Mouse (Mus musculus) midbrain, postnatal 0 days (tissue): ENCODE measurements around the gene Amotl2. TPM values are rescaled to one million over a fixed set of nuclear protein-coding genes. Genes with fewer than 3 reads are reported as not detected.

ENCODE experiments used
- ATAC-seq: fragments of 200-750 bp; cut with Nextera tagmentation; 2 replicates; pipeline ENCODE4 v1.8.0; 2017; ENCODE audit warnings: moderate number of reproducible peaks, mild to moderate bottlenecking, moderate TSS enrichment, moderate library complexity; ENCODE audit not compliant: low FRiP score
- DNase-seq: peaks from one replicate; pipeline ENCODE4 v3.0.0-alpha.2; 2015; ENCODE audit warnings: low spot score
- H3K27ac ChIP-seq: fragments of 300-500 bp; sonication (generic); 2 replicates; pipeline ENCODE4 v1.5.1; 2014; ENCODE audit warnings: low read depth, mild to moderate bottlenecking, low read length, mixed read lengths
- H3K27me3 ChIP-seq: fragments of 300-500 bp; sonication (generic); 2 replicates; pipeline ENCODE4 v1.6.1; 2014; ENCODE audit warnings: low read length, control low read depth, mixed read lengths; ENCODE audit not compliant: insufficient read depth
- H3K36me3 ChIP-seq: fragments of 300-500 bp; sonication (generic); 2 replicates; pipeline ENCODE4 v1.6.1; 2014; ENCODE audit warnings: low read length, control low read depth, mixed read lengths; ENCODE audit not compliant: insufficient read depth
- H3K4me1 ChIP-seq: fragments of 300-500 bp; sonication (generic); 2 replicates; pipeline ENCODE4 v1.6.1; 2014; ENCODE audit warnings: mild to moderate bottlenecking, control low read depth, antibody characterized with exemption, low read length, mixed read lengths; ENCODE audit not compliant: insufficient read depth
- H3K4me2 ChIP-seq: fragments of 300-500 bp; sonication (generic); 2 replicates; pipeline ENCODE4 v1.6.1; 2014; ENCODE audit warnings: low read depth, mild to moderate bottlenecking, low read length, mixed read lengths; ENCODE audit not compliant: poor library complexity, severe bottlenecking
- H3K4me3 ChIP-seq: fragments of 300-500 bp; sonication (generic); 2 replicates; pipeline ENCODE4 v1.5.1; 2014; ENCODE audit warnings: low read depth, mild to moderate bottlenecking, low read length, moderate library complexity
- H3K9ac ChIP-seq: fragments of 300-500 bp; sonication (generic); replicated peaks from 2 replicates; pipeline ENCODE4 v1.6.1; 2014; ENCODE audit warnings: mild to moderate bottlenecking, low read length, moderate library complexity, mixed read lengths; ENCODE audit not compliant: poor library complexity, severe bottlenecking
- H3K9me3 ChIP-seq: fragments of 300-500 bp; sonication (generic); 2 replicates; pipeline ENCODE4 v1.6.1; 2016; ENCODE audit warnings: low read length, control low read depth
- CTCF ChIP-seq: IDR thresholded peaks from 2 replicates; pipeline ENCODE4 v1.5.1; 2016; ENCODE audit warnings: antibody characterized with exemption, mild to moderate bottlenecking
- WGBS: fragments of 180-500 bp; shearing (Covaris S2); extraction: QIAGEN DNeasy Blood & Tissue Kit; methylation state at CpG from one replicate; pipeline ENCODE4 v1.1.7; 2014; 5-methylcytosine and 5-hydroxymethylcytosine counted together
- polyA plus RNA-seq: library from polyadenylated mRNA; unstranded; fragments of >200 nt; fragmentation: Nextera tagmentation; extraction: Ambion mirVana; gene quantifications from 2 replicates; pipeline ENCODE4 v1.2.1, GENCODE M21; 2015
- total RNA-seq: library from RNA; depleted of rRNA; stranded (reverse); fragments of >200 nt; gene quantifications from 2 replicates; pipeline ENCODE4 v1.2.3, GENCODE M21; 2014

Amotl2 gene
- total and polyA plus RNA-seq, 2 experiments from 2014 or later = 31.5 to 125 TPM

DNA sequence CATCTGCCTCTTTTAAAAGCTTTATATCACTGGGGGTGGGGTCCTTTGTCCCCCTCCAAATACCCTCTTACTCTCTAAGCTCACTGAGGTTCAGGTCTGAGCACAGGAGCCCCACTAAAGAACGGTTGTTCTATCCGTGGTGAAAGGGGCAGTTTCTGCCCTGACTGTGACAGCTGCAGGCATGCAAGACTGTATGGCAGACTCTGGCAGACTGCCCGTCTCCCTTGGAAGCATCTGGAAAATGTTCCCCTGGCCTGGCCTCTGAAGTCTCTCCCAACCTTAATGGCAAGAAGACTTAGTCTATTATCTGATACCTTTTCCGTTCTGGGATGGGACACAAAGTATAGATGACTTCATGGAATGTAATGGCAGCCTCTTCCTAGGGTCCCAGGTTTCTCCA lies 28.5 kb upstream of the Amotl2 start:
- Histone ChIP-seq H3K36me3 (no peaks in the 10 kb centered on the region), H3K4me2 (no peak overlapping the region), H3K4me3 (no peak overlapping the region), H3K9me3 (no peaks in the 10 kb centered on the region), H3K27ac (no peak overlapping the region), H3K9ac (no peak overlapping the region), H3K4me1 (0 out of 2 replicates have a peak, but pooled peaks cover 5% of the 10 kb centered on the region), H3K27me3 (no peaks in the 10 kb centered on the region)
- TF ChIP-seq CTCF = no peak
- 33% methylated on average over 4 of the region's 4 CpGs for WGBS
- DNase-seq (peak; percentile 73), ATAC-seq (no peak)

DNA sequence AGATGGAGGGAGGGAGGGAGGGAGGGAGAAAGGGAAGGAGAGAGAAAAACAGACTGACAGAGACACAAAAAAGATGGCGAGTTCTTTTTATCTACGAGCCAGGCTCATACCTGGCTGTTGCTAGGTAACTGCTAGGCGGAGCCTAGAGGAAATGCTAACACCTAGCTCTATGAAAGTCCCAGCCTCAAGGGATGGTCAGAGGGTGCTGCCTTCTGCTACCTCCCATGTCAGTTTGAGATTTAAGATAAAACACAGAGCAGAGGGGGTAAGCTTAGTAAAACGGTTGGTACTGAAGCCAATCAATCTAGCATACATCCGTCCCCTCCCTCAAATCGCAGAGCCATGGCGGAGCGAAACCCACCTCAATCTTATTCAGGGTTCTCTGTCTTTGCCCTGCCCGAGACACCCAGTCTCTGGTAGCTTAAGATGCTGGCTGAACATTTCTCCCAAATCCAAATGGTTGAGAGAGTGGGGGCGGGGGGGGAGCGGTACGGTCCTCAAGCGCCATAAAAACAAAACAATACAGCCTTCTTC lies 27.0 kb upstream of the Amotl2 start:
- DNase-seq = peak; percentile 77

DNA sequence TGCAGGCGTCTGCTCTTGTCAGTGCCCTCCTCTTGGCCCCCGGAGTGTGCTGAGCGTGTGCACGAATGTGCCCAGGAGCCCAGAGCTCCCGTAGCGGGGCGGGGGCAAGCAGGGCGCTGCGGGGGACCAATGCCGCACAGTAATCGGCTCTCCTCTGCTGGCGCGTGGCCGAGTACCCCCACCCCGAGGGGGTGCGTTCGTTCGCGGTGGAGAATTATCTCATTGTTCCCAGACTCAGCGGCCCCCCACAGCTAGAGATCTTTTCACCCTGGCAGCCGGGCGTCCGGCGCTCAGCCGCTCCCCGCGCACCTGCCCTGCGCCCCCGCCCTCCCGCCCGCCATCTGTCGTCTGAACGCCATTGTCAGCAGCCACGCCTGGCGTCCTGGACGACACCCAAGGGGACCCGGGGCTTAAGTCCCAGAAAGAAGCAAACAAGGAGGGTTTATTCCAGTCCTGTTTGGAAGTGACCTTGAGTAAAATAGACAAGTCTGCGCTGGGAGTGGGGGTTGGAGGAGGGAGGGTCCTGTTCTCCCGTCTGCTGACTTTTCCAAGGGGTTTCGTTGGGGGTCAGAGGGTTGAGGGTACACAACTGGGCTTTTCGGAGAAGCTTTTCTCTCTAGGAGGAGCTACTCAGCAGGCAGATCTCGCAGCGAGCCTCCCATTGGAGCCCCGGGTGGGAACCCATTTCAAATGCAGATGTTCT lies 26.4 kb upstream of the Amotl2 start:
- 0 out of 2 replicates have a peak, but pooled peaks cover 5% of the 10 kb centered on the region for H3K4me1 ChIP-seq
- TF ChIP-seq CTCF = no peak
- peak overlapping the region; percentile 96 for H3K27ac ChIP-seq
- WGBS = under 1% methylated on average over 35 of the region's 44 CpGs
- H3K9ac ChIP-seq = peak overlapping the region; percentile 81
- DNase-seq (peak; percentile 82), ATAC-seq (peak; percentile 89)
- H3K4me2 ChIP-seq = peak overlapping the region; percentile 94
- peak overlapping the region; percentile 51 for H3K4me3 ChIP-seq
- H3K27me3 ChIP-seq = no peaks in the 10 kb centered on the region
- no peaks in the 10 kb centered on the region for H3K9me3 ChIP-seq
- no peaks in the 10 kb centered on the region for H3K36me3 ChIP-seq

More for the DNA sequence above, 27.0 kb upstream of the Amotl2 start:
- H3K9me3 ChIP-seq = no peaks in the 10 kb centered on the region
- peak overlapping the region; percentile 94 for H3K4me2 ChIP-seq
- peak overlapping the region; percentile 81 for H3K9ac ChIP-seq
- H3K27me3 ChIP-seq = no peaks in the 10 kb centered on the region
- H3K4me3 ChIP-seq = peak overlapping the region; percentile 51
- WGBS = 2% methylated on average over 13 of the region's 13 CpGs
- ATAC-seq = peak; percentile 69
- TF ChIP-seq CTCF = no peak
- H3K36me3 ChIP-seq = no peaks in the 10 kb centered on the region
- peak overlapping the region; percentile 96 for H3K27ac ChIP-seq
- H3K4me1 ChIP-seq = 0 out of 2 replicates have a peak, but pooled peaks cover 5% of the 10 kb centered on the region

DNA sequence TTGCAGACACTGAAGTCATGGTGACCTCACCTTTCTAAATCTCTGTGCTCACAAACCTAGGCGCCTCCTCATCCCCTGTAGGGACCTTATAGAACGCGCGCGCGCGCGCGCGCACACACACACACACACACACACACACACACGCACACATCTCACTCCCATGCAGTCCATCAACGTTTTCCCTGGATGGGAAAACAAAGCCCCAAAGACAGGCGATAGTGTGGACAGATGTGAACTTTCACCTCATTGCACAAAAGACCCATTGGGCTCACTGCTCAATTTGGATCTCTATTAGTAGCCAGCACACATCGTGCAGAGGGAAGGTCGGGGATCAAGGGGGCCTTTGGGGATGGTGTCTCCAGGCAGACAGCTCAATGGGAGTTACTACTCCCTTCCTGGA lies 25.6 kb upstream of the Amotl2 start:
- H3K4me2 ChIP-seq = peak overlapping the region; percentile 94
- H3K27ac ChIP-seq = peak overlapping the region; percentile 96
- H3K4me3 ChIP-seq = peak overlapping the region; percentile 51
- no peak for TF ChIP-seq CTCF
- H3K27me3 ChIP-seq = no peaks in the 10 kb centered on the region
- WGBS = 0% methylated on average over 15 of the region's 15 CpGs
- no peaks in the 10 kb centered on the region for H3K36me3 ChIP-seq
- DNase-seq = peak; percentile 51
- H3K9ac ChIP-seq = peak overlapping the region; percentile 81; the same call in 1 of the 2 replicates
- H3K4me1 ChIP-seq = 0 out of 2 replicates have a peak, but pooled peaks cover 5% of the 10 kb centered on the region
- no peak for ATAC-seq
- H3K9me3 ChIP-seq = no peaks in the 10 kb centered on the region

DNA sequence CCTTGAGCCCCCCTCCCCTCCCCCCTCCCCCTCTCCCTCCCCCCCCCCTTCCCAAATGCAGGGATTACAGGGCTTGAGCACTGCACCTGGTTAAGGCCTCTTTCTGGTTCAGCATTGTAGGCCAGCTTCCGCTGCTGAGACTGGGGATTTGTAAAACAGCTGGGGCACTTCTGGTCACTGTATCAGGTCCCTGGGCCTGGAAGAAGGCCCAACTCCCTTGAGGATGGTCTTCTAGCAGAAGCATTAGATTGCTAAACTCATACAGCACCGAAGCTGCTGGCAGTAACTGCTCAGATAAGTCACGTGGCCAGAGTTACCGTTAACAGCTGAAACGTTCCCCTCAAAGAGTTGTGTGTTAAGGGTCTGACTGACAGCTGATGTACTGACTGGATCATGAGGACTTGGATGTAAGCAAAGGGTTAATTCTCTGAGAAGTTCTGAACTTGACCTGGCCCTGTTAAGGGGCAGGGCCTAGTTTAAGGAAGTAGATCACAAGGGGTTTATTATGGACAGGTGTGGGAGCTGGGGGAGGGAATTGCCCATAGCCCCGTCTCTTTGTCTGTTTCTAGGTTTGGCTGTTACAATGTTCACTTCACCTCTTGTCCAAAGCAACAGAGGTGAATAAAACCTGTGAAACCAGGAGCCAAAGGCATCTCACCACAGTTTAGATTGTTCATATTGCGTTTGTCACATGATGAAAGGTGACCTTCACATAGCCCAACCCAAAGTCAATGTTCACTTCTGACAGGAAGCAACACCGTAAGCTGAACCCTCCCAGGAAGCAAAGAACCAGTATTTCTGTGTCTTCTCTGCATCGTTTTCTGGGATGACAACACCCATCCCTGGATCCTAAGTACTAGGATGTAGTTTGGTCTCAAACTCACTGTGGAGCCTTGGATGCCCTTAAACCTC lies 23.7 kb upstream of the Amotl2 start:
- Histone ChIP-seq H3K36me3 (no peaks in the 10 kb centered on the region), H3K4me1 (0 out of 2 replicates have a peak, but pooled peaks cover 5% of the 10 kb centered on the region), H3K4me3 (no peak overlapping the region), H3K9me3 (no peaks in the 10 kb centered on the region), H3K4me2 (no peak overlapping the region), H3K27ac (no peak overlapping the region), H3K9ac (no peak overlapping the region), H3K27me3 (no peaks in the 10 kb centered on the region)
- DNase-seq (no peak), ATAC-seq (no peak)
- 44% methylated on average over 9 of the region's 9 CpGs for WGBS
- no peak for TF ChIP-seq CTCF
